Mouse (Mus musculus) spleen, postnatal 10 days (tissue): Measurements from ENCODE around the gene Olfr1263.

ENCODE experiments used
- DNase-seq, 2 experiments: peaks; one replicate each; pipeline ENCODE4 v3.0.0; 2021 to 2022; ENCODE audit warnings: low spot score in 2 of 2

Gene Olfr1263

GRCm38 (mm10) chr2:90011831-90012230 is at the start of gene Olfr1263:
Gene Olfr1263, plus strand, starts transcription at chr2:90012131.
- DNase-seq, result no peak

- no peak for DNase-seq
Observed at GRCm38 (mm10) chr2:89974184-89974583, 37.7 kb upstream of the Olfr1263 start, which contains the start of gene Olfr1260. Gene Olfr1260, plus strand, starts transcription at chr2:89974340.

GRCm38 (mm10) chr2:89977709-89978108 is 34.2 kb upstream of the Olfr1263 start:
- no peak for DNase-seq

GRCm38 (mm10) chr2:89990921-89991320 is 21.0 kb upstream of the Olfr1263 start, which contains the start of gene Olfr1261:
Gene Olfr1261, plus strand, starts transcription at chr2:89991221.
- no peak for DNase-seq

GRCm38 (mm10) chr2:89999845-90000244 is 12.1 kb upstream of the Olfr1263 start, which contains the start of gene Olfr1262:
Gene Olfr1262, plus strand, starts transcription at chr2:90000145.
- DNase-seq, result no peak

GRCm38 (mm10) chr2:90025477-90025876 is 13.5 kb downstream of the Olfr1263 start, which contains the start of gene Olfr1264:
Gene Olfr1264, minus strand, starts transcription at chr2:90025577.
- DNase-seq, result no peak

- no peak for DNase-seq
Observed at GRCm38 (mm10) chr2:90035037-90035436, 23.1 kb downstream of the Olfr1263 start, which contains the start of gene Olfr1265. Gene Olfr1265, plus strand, starts transcription at chr2:90035337.

GRCm38 (mm10) chr2:90063494-90063893 is 51.6 kb downstream of the Olfr1263 start, which contains the start of gene Olfr140:
Gene Olfr140, minus strand, starts transcription at chr2:90063594.
- no peak for DNase-seq
